Mouse (Mus musculus): ENCODE data around the gene Rasgrp2. TPM values are rescaled to one million over a fixed set of nuclear protein-coding genes. Genes with fewer than 3 reads are reported as not detected.

Rasgrp2 gene
- total and polyA plus RNA-seq, 2 experiments from 2014 or later = 252 to 283 TPM

GRCm38 (mm10) chr19:6374571-6374970 lies 24.6 kb upstream of the Rasgrp2 start:
- ATAC-seq (no peak), DNase-seq (ENCODE audit: low spot score) (no peak)
- Histone ChIP-seq H3K4me3 (ENCODE audit: low read length) (no peak overlapping the region), H3K27me3 (ENCODE audit: insufficient read depth, low read length) (no peaks in the 10 kb centered on the region), H3K9me3 (ENCODE audit: low read length) (no peaks in the 10 kb centered on the region), H3K4me1 (ENCODE audit: insufficient read depth, low read length) (no peaks in the 10 kb centered on the region; the same call in 1 of the 2 replicates), H3K9ac (replicated peaks; ENCODE audit: low read length) (no peak overlapping the region), H3K4me2 (ENCODE audit: low read depth, low read length) (no peak overlapping the region), H3K36me3 (ENCODE audit: insufficient read depth, low read length) (peaks cover 87% of the 10 kb centered on the region), H3K27ac (no peak overlapping the region)
- TF ChIP-seq CTCF (IDR thresholded peaks at IDR 0.05; ENCODE audit: low read depth) = no peak
- WGBS = 97% methylated on average over 10 of the region's 10 CpGs

DNA sequence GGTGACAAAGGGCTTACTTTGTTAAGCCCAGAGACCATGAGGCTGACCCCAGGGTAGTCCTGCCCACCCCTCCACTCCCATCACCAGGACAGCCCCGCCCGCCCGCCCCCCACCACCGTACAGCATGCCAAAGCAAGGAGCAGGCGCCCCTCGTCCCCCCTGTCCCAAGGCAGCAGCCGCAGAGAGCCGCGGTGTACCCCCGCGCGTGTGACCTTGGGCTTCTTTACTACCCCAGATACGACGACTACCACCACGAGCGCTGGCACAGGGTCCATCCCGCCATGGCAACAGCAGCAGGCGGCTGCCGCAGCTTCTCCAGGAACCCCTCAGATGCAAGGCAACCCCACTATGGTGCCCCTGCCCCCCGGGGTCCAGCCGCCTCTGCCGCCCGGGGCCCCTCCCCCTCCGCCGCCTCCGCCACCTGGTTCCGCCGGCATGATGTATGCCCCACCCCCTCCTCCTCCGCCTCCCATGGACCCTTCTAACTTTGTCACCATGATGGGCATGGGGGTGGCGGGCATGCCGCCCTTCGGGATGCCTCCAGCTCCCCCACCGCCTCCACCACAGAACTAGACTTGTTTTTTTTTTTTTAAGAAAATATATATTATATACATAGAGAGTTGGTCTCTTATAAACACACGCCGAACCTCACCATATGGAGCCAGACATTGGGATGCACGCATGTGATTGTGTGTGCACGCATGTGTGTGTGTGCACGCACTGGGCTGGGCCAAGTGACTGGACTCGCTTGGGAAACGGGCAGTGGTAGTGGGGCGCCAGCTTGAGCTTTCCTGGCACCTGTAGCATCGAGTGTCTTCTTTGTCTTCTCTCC lies 23.5 kb upstream of the Rasgrp2 start:
- Histone ChIP-seq H3K36me3 (ENCODE audit: insufficient read depth, low read length) (peaks cover 79% of the 10 kb centered on the region), H3K27ac (no peak overlapping the region), H3K4me2 (ENCODE audit: low read depth, low read length) (no peak overlapping the region), H3K27me3 (ENCODE audit: insufficient read depth, low read length) (no peaks in the 10 kb centered on the region), H3K4me3 (ENCODE audit: low read length) (no peak overlapping the region), H3K4me1 (ENCODE audit: insufficient read depth, low read length) (no peaks in the 10 kb centered on the region; the same call in 1 of the 2 replicates), H3K9me3 (ENCODE audit: low read length) (no peaks in the 10 kb centered on the region), H3K9ac (replicated peaks; ENCODE audit: low read length) (no peak overlapping the region)
- peak; percentile 13; the same call in 1 of the 2 replicates for ATAC-seq
- TF ChIP-seq CTCF (IDR thresholded peaks at IDR 0.05; ENCODE audit: low read depth) = no peak
- WGBS = 82% methylated on average over 38 of the region's 42 CpGs
- DNase-seq (ENCODE audit: low spot score) = no peak

- TF ChIP-seq CTCF (IDR thresholded peaks at IDR 0.05; ENCODE audit: low read depth) = peak; percentile 83
- H3K9me3 ChIP-seq (ENCODE audit: low read length) = no peaks in the 10 kb centered on the region
- no peaks in the 10 kb centered on the region; the same call in 1 of the 2 replicates for H3K4me1 ChIP-seq (ENCODE audit: insufficient read depth, low read length)
- H3K4me2 ChIP-seq (ENCODE audit: low read depth, low read length) = no peak overlapping the region
- DNase-seq (ENCODE audit: low spot score) (peak; percentile 76), ATAC-seq (no peak)
- H3K36me3 ChIP-seq (ENCODE audit: insufficient read depth, low read length) = peaks cover 73% of the 10 kb centered on the region
- H3K4me3 ChIP-seq (ENCODE audit: low read length) = no peak overlapping the region
- H3K27me3 ChIP-seq (ENCODE audit: insufficient read depth, low read length) = no peaks in the 10 kb centered on the region
- WGBS = 71% methylated on average over 14 of the region's 14 CpGs
- no peak overlapping the region for H3K27ac ChIP-seq
- H3K9ac ChIP-seq (replicated peaks; ENCODE audit: low read length) = no peak overlapping the region
These were observed 22.9 kb upstream of the Rasgrp2 start for GRCm38 (mm10) chr19:6376255-6376564.

DNA sequence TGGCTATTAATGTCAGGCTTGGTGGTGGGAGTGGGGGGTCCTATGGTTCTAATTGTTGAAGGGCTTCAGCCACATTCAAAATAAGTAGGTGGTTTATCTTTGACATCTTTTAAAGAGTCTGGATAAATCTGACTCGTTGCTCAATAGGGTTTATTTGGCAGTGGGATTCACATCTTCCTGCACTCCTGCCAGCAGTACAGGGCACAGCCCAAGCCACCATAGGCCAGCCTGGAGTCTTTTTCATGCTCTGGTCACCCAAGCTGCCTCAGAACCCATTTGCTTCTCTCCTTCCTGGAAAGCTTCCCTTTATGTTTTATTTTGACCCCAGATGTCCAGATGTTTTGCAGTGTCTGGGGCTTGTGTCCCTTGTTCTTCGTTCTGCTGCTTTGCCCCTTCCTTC lies 22.5 kb upstream of the Rasgrp2 start:
- no peak overlapping the region for H3K4me2 ChIP-seq (ENCODE audit: low read depth, low read length)
- TF ChIP-seq CTCF (IDR thresholded peaks at IDR 0.05; ENCODE audit: low read depth) = no peak
- H3K9me3 ChIP-seq (ENCODE audit: low read length) = no peaks in the 10 kb centered on the region
- no peak overlapping the region for H3K27ac ChIP-seq
- H3K27me3 ChIP-seq (ENCODE audit: insufficient read depth, low read length) = no peaks in the 10 kb centered on the region
- H3K9ac ChIP-seq (replicated peaks; ENCODE audit: low read length) = no peak overlapping the region
- no peak for DNase-seq (ENCODE audit: low spot score)
- no peak for ATAC-seq
- 75% methylated on average over 2 of the region's 2 CpGs for WGBS
- H3K36me3 ChIP-seq (ENCODE audit: insufficient read depth, low read length) = peaks cover 69% of the 10 kb centered on the region
- H3K4me1 ChIP-seq (ENCODE audit: insufficient read depth, low read length) = no peaks in the 10 kb centered on the region; the same call in 1 of the 2 replicates
- no peak overlapping the region for H3K4me3 ChIP-seq (ENCODE audit: low read length)

DNA sequence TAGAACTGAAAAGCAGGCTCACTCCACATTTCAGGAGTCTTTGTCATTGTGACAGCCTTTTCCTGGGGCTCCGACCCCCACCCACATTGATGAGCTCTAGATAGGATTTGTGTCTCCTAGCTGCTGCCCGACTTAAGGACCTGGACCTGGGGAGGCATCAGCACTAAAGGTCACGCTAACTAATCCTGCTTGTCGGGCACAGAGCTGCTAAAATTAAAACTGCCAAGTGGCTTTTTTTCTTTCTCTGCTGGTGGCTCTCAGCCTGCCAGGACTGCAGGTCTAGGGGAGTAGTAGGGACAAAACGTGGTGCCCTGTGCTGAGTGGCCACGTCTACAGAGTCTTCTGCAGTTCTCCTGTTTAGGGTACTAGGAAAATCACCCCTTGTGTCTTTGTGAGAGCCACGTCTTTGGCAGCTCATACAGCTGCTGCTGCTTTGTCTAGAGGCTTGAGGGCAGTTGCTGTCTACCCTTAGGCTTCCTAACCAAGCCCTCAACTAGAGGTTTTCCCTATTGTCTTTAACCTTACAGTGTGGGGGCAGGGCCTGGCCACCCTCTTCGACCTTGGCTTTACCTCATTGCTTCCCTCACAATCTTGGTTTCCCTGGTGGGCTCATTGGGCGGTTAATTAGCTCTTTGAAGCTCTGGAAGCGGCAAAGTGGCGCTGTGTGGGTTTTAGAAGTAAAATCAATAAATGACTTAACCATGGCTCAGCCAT lies 21.7 kb upstream of the Rasgrp2 start:
- H3K36me3 ChIP-seq (ENCODE audit: insufficient read depth, low read length) = peaks cover 60% of the 10 kb centered on the region
- H3K9ac ChIP-seq (replicated peaks; ENCODE audit: low read length) = no peak overlapping the region
- H3K4me1 ChIP-seq (ENCODE audit: insufficient read depth, low read length) = no peaks in the 10 kb centered on the region; the same call in 1 of the 2 replicates
- H3K27me3 ChIP-seq (ENCODE audit: insufficient read depth, low read length) = no peaks in the 10 kb centered on the region
- H3K9me3 ChIP-seq (ENCODE audit: low read length) = no peaks in the 10 kb centered on the region
- H3K4me3 ChIP-seq (ENCODE audit: low read length) = no peak overlapping the region
- ATAC-seq = no peak
- peak overlapping the region; percentile 12; the same call in 1 of the 2 replicates for H3K27ac ChIP-seq
- no peak for TF ChIP-seq CTCF (IDR thresholded peaks at IDR 0.05; ENCODE audit: low read depth)
- 33% methylated on average over 11 of the region's 11 CpGs for WGBS
- no peak overlapping the region for H3K4me2 ChIP-seq (ENCODE audit: low read depth, low read length)
- DNase-seq (ENCODE audit: low spot score) = peak; percentile 10

DNA sequence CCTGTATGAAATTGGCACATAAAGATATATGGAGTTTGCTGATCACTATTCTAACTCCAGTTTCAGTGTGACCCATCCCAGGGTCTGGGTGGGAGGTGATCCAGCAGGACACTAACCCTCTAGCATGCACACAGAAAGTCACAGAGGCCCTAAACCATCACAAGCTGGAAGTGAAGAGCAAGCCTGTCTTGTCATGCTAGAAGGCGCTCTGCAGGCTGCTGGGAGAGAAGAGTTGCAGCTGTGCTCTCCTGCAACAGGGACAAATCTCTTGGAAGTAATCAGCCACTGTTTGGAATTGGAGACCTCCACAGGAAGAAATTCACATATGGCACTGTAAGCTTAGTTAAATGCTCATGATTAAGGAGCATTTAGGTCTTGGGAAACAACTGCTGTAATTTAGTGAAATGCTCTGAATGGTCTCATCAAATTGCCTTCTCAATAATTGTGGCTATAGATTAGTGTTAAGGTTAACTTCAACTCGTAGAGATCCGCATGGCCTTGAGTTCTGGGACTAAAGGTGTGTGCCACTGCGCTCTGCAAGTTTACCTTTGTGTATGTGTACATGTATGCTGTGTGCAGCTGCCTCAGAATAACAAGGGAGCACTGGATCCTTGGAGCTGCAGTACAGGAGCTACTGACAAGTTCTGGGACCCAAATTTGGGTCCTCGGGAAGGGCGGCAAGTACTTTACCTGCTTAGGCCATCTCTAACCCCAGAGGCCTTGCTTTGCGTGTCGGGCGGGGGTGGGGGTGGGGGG lies 18.6 kb upstream of the Rasgrp2 start:
- no peak for DNase-seq (ENCODE audit: low spot score)
- WGBS = 95% methylated on average over 9 of the region's 9 CpGs

More for the DNA sequence above, 18.6 kb upstream of the Rasgrp2 start:
- no peak for TF ChIP-seq CTCF (IDR thresholded peaks at IDR 0.05; ENCODE audit: low read depth)
- Histone ChIP-seq H3K4me1 (ENCODE audit: insufficient read depth, low read length) (peaks cover 4% of the 10 kb centered on the region), H3K4me2 (ENCODE audit: low read depth, low read length) (no peak overlapping the region), H3K27me3 (ENCODE audit: insufficient read depth, low read length) (no peaks in the 10 kb centered on the region), H3K4me3 (ENCODE audit: low read length) (no peak overlapping the region), H3K36me3 (ENCODE audit: insufficient read depth, low read length) (peaks cover 31% of the 10 kb centered on the region), H3K9me3 (ENCODE audit: low read length) (no peaks in the 10 kb centered on the region), H3K9ac (replicated peaks; ENCODE audit: low read length) (no peak overlapping the region), H3K27ac (no peak overlapping the region)
- no peak for ATAC-seq

Measured in hindbrain, postnatal 0 days (tissue).